Mouse (Mus musculus): ENCODE measurements around the gene Fgf22. TPM values are rescaled to one million over a fixed set of nuclear protein-coding genes. Genes with fewer than 3 reads are reported as not detected.

The Fgf22 gene
- polyA plus RNA-seq, 1 experiment from 2014 or later, result 1.2 TPM

DNA sequence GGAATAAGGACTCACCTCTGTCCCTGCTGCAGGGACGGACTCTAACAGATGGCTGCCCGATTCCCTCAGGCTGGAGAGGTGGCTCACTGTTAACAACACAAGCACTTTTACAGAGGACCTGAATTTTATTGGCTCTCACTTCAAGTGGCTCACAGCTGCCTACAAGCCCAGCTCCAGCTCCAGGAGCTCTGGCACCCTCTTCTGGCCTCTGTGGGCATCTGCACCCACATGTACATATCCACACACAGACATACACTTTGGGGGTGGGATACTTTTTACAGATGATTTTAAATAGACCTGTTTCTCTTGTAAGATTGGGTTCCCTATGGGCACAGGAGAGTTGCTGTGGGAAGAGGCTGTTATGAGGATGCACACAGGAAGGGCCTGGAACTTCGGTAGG is 17.4 kb downstream of the Fgf22 start:
- Histone ChIP-seq H3K27ac (no peak overlapping the region), H3K36me3 (no peaks in the 10 kb centered on the region), H3K4me3 (no peak overlapping the region), H3K9me3 (0 out of 2 replicates have a peak, but pooled peaks cover 6% of the 10 kb centered on the region), H3K27me3 (replicated peaks) (peaks cover 12% of the 10 kb centered on the region), H3K4me1 (peaks cover 12% of the 10 kb centered on the region), H3K9ac (no peak overlapping the region), H3K4me2 (replicated peaks) (no peak overlapping the region)
- ATAC-seq (ENCODE audit: low FRiP score, low read depth), result no peak
- WGBS, result 89% methylated on average over 3 of the region's 3 CpGs

- Histone ChIP-seq H3K27ac (no peak overlapping the region), H3K4me1 (peaks cover 15% of the 10 kb centered on the region), H3K4me2 (replicated peaks) (no peak overlapping the region), H3K9ac (no peak overlapping the region), H3K27me3 (replicated peaks) (peaks cover 21% of the 10 kb centered on the region), H3K4me3 (no peak overlapping the region), H3K9me3 (0 out of 2 replicates have a peak, but pooled peaks cover 6% of the 10 kb centered on the region), H3K36me3 (no peaks in the 10 kb centered on the region)
- ATAC-seq (ENCODE audit: low FRiP score, low read depth), result no peak
- WGBS, result 95% methylated on average over 2 of the region's 2 CpGs
Measured at GRCm38 (mm10) chr10:79773208-79773607, 18.3 kb downstream of the Fgf22 start.

DNA sequence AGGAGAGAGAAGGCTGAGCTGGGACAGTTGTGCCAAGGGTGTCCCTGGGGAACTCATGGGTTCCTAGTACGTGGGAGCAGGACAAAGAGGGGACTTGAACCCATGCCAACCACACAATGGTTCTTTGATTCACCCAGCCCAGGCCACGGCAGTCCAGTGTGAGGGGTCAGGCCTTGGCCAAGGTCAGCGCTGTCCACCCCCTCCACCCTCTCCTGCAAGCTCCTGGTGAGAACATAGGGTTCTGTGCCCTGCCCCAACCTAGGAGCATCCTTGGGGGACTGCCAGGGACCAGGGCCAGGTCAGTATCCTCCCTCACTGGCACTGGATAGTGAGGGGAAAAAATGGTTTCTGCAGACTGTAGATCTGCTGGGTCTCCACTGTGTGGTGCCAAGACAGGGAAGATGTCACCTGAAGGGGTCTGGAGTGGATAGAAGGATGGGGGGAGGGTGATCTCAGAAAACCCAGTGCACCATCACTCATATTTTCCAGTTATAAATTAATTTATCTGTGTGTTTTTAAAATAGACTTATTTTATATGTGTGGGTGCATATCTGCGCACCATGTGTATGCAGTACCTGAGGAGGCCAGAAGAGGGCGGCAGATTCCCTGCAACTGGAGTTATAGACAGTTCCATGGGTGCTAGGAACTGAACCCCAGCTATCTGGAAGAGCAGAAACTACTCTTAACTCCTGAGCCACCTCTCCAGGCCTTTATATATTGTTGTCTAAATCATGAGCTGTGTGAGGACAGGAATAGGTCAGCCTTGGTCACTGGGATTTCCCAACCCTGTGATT is 19.8 kb downstream of the Fgf22 start:
- no peak overlapping the region for H3K4me2 ChIP-seq (replicated peaks)
- H3K9me3 ChIP-seq, result 0 out of 2 replicates have a peak, but pooled peaks cover 6% of the 10 kb centered on the region
- H3K36me3 ChIP-seq, result no peaks in the 10 kb centered on the region
- no peak overlapping the region for H3K9ac ChIP-seq
- no peak overlapping the region for H3K27ac ChIP-seq
- peaks cover 22% of the 10 kb centered on the region for H3K4me1 ChIP-seq
- H3K4me3 ChIP-seq, result no peak overlapping the region
- peaks cover 35% of the 10 kb centered on the region for H3K27me3 ChIP-seq (replicated peaks)
- WGBS, result 73% methylated on average over 5 of the region's 5 CpGs
- ATAC-seq (ENCODE audit: low FRiP score, low read depth), result no peak

DNA sequence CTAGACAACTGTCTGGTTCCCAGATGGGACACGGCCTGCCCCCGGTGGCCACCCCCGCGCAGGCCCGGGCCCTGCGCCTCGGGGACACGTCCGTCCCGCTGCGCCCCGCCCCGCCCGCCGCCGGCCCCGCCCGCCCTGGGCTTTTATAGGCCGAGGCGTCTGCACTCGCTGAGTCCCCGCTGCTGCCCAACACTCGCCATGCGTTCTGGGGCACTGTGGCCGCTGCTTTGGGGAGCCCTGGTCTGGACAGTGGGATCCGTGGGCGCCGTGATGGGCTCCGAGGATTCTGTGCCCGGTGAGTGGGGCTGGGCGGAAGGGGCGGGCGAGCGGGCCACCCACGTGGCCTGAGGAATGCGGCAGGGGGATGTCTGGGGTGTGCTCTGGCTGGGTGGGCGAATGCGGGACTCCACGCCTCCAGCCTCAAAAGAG is 22.2 kb downstream of the Fgf22 start, which contains the start of gene Fstl3:
Gene Fstl3 (plus strand): TSS at position 170 of the 429 bp plus-strand sequence.
- H3K4me1 ChIP-seq, result peaks cover 38% of the 10 kb centered on the region
- peak within 1 kb of the TSS; percentile 62 for H3K4me2 ChIP-seq (replicated peaks)
- no peak within 1 kb of the TSS for H3K27ac ChIP-seq
- H3K9ac ChIP-seq, result peak within 1 kb of the TSS; percentile 43
- H3K4me3 ChIP-seq, result peak within 1 kb of the TSS; percentile 31
- H3K36me3 ChIP-seq, result no peaks in the 10 kb centered on the region
- WGBS, result 2% methylated on average over 39 of the region's 39 CpGs
- peaks cover 51% of the 10 kb centered on the region for H3K27me3 ChIP-seq (replicated peaks)
- ATAC-seq (ENCODE audit: low FRiP score, low read depth), result no peak
- 0 out of 2 replicates have a peak, but pooled peaks cover 6% of the 10 kb centered on the region for H3K9me3 ChIP-seq

- H3K9me3 ChIP-seq, result 0 out of 2 replicates have a peak, but pooled peaks cover 6% of the 10 kb centered on the region
- peaks cover 38% of the 10 kb centered on the region for H3K4me1 ChIP-seq
- WGBS, result 14% methylated on average over 15 of the region's 15 CpGs
- peaks cover 56% of the 10 kb centered on the region for H3K27me3 ChIP-seq (replicated peaks)
- H3K4me3 ChIP-seq, result peak overlapping the region; percentile 7; the same call in 1 of the 2 replicates
- no peak overlapping the region for H3K27ac ChIP-seq
- no peak overlapping the region for H3K9ac ChIP-seq
- ATAC-seq (ENCODE audit: low FRiP score, low read depth), result no peak
- H3K36me3 ChIP-seq, result no peaks in the 10 kb centered on the region
- H3K4me2 ChIP-seq (replicated peaks), result peak overlapping the region; percentile 20; the same call in 1 of the 2 replicates
Measured at GRCm38 (mm10) chr10:79778006-79778405, 23.1 kb downstream of the Fgf22 start.

DNA sequence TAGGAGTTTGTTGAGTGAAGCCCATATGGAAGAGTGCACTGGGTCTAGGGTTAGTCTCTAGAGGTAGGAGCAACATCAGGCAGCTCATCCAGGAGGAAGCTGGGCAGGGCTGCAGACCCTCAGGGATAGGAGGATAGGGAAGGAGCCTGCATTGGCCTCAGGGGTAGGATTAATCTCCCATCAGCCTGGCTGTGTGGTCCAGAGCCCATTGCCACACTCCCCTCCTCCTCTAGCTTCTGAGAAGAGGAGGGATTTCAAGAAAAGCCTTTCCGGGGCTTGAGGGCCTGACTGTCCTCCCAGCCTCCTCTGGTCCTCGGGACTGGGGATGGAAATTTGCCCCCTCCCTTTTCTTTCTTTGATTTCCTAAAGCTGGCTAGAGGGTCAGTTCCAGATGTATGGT is 24.3 kb downstream of the Fgf22 start:
- ATAC-seq (ENCODE audit: low FRiP score, low read depth), result no peak

GRCm38 (mm10) chr10:79779784-79780663 is 25.1 kb downstream of the Fgf22 start:
- peaks cover 63% of the 10 kb centered on the region for H3K27me3 ChIP-seq (replicated peaks)
- H3K9me3 ChIP-seq, result 0 out of 2 replicates have a peak, but pooled peaks cover 3% of the 10 kb centered on the region
- 1% methylated on average over 55 of the region's 55 CpGs for WGBS
- no peak overlapping the region for H3K27ac ChIP-seq
- H3K4me1 ChIP-seq, result peaks cover 38% of the 10 kb centered on the region
- H3K36me3 ChIP-seq, result no peaks in the 10 kb centered on the region
- H3K9ac ChIP-seq, result 0 out of 2 replicates have a peak overlapping the region, but pooled peaks have one; percentile 2
- peak; percentile 92 for ATAC-seq (ENCODE audit: low FRiP score, low read depth)
- H3K4me2 ChIP-seq (replicated peaks), result peak overlapping the region; percentile 69
- H3K4me3 ChIP-seq, result peak overlapping the region; percentile 34

More for the DNA sequence above, 24.3 kb downstream of the Fgf22 start:
- peak overlapping the region; percentile 69; the same call in 1 of the 2 replicates for H3K4me2 ChIP-seq (replicated peaks)
- no peak overlapping the region for H3K4me3 ChIP-seq
- 0 out of 2 replicates have a peak, but pooled peaks cover 6% of the 10 kb centered on the region for H3K9me3 ChIP-seq
- H3K9ac ChIP-seq, result no peak overlapping the region
- no peaks in the 10 kb centered on the region for H3K36me3 ChIP-seq
- 21% methylated on average over 2 of the region's 2 CpGs for WGBS
- peaks cover 38% of the 10 kb centered on the region for H3K4me1 ChIP-seq
- peaks cover 57% of the 10 kb centered on the region for H3K27me3 ChIP-seq (replicated peaks)
- H3K27ac ChIP-seq, result no peak overlapping the region

- H3K9ac ChIP-seq, result 0 out of 2 replicates have a peak overlapping the region, but pooled peaks have one; percentile 2
Measured at GRCm38 (mm10) chr10:79780664-79781015, 25.8 kb downstream of the Fgf22 start.

GRCm38 (mm10) chr10:79781139-79781538 is 26.3 kb downstream of the Fgf22 start:
- H3K27me3 ChIP-seq (replicated peaks), result peaks cover 62% of the 10 kb centered on the region
- ATAC-seq (ENCODE audit: low FRiP score, low read depth), result no peak
- H3K9ac ChIP-seq, result no peak overlapping the region
- no peaks in the 10 kb centered on the region for H3K36me3 ChIP-seq
- no peak overlapping the region for H3K27ac ChIP-seq
- H3K4me1 ChIP-seq, result peaks cover 38% of the 10 kb centered on the region
- no peaks in the 10 kb centered on the region for H3K9me3 ChIP-seq
- H3K4me3 ChIP-seq, result no peak overlapping the region
- 29% methylated on average over 21 of the region's 21 CpGs for WGBS
- H3K4me2 ChIP-seq (replicated peaks), result peak overlapping the region; percentile 69

More at GRCm38 (mm10) chr10:79780664-79781015, 25.8 kb downstream of the Fgf22 start:
- Histone ChIP-seq H3K4me1 (peaks cover 38% of the 10 kb centered on the region), H3K4me3 (peak overlapping the region; percentile 34), H3K9me3 (no peaks in the 10 kb centered on the region), H3K27ac (no peak overlapping the region), H3K4me2 (replicated peaks) (peak overlapping the region; percentile 69), H3K27me3 (replicated peaks) (peaks cover 63% of the 10 kb centered on the region), H3K36me3 (no peaks in the 10 kb centered on the region)
- WGBS, result 2% methylated on average over 13 of the region's 13 CpGs
- ATAC-seq (ENCODE audit: low FRiP score, low read depth), result no peak; the same call in 1 of the 2 replicates

- Histone ChIP-seq H3K27me3 (replicated peaks) (peaks cover 54% of the 10 kb centered on the region), H3K36me3 (no peaks in the 10 kb centered on the region), H3K4me2 (replicated peaks) (no peak overlapping the region), H3K4me1 (peaks cover 36% of the 10 kb centered on the region), H3K27ac (no peak overlapping the region), H3K9me3 (no peaks in the 10 kb centered on the region), H3K4me3 (no peak overlapping the region), H3K9ac (no peak overlapping the region)
- WGBS, result 47% methylated on average over 5 of the region's 5 CpGs
- ATAC-seq (ENCODE audit: low FRiP score, low read depth), result no peak
Measured at GRCm38 (mm10) chr10:79781956-79782355, 27.1 kb downstream of the Fgf22 start.

DNA sequence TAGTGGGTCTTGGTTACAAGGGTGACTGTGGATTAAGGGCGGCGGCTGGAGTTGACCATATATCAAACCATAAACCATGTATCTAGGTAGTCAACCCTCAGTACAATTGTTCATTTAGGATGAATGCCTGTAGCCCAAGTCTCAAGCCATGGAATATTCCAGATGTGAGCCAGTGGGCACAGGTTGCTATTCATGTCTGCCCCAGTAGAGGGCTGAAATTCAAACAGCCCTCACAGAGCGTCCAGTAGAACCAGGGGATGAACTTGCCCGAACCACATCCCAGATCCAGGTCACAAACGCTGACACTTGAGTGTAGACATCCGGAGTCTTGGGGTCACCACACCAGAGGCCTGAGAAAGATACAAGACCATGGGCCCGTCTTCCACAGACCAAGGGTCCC is 28.2 kb downstream of the Fgf22 start:
- Histone ChIP-seq H3K4me2 (replicated peaks) (no peak overlapping the region), H3K36me3 (no peaks in the 10 kb centered on the region), H3K4me3 (no peak overlapping the region), H3K4me1 (peaks cover 26% of the 10 kb centered on the region), H3K27me3 (replicated peaks) (peaks cover 43% of the 10 kb centered on the region), H3K27ac (no peak overlapping the region), H3K9ac (no peak overlapping the region), H3K9me3 (no peaks in the 10 kb centered on the region)
- WGBS, result 71% methylated on average over 7 of the region's 7 CpGs
- no peak for ATAC-seq (ENCODE audit: low FRiP score, low read depth)

All from neural tube, embryonic 12.5 days (tissue).